Mouse (Mus musculus) lung, embryonic 14.5 days (tissue): Measurements from ENCODE around the gene Pak6. TPM values are rescaled to one million over a fixed set of nuclear protein-coding genes. Genes with fewer than 3 reads are reported as not detected.
"Not testable (repeated sequence)": the region's sequence is repeated elsewhere in the genome, so short reads cannot be mapped to it uniquely, and the experiment has no call there.

Experiments
- ATAC-seq: fragments of 200-750 bp; cut with Nextera tagmentation; 2 replicates; pipeline ENCODE4 v1.8.0; 2017; ENCODE audit warnings: mild to moderate bottlenecking, moderate TSS enrichment, moderate library complexity; ENCODE audit not compliant: insufficient read depth
- DNase-seq: peaks from one replicate; pipeline ENCODE4 v3.0.0-alpha.2; 2015
- H3K27ac ChIP-seq: fragments of 300-500 bp; sonication (generic); 2 replicates; pipeline ENCODE4 v1.5.1; 2014; ENCODE audit warnings: low read depth, mild to moderate bottlenecking, moderate library complexity
- H3K27me3 ChIP-seq: fragments of 300-500 bp; sonication (generic); 2 replicates; pipeline ENCODE4 v1.6.1; 2014; ENCODE audit warnings: low read length, control low read depth; ENCODE audit not compliant: insufficient read depth
- H3K36me3 ChIP-seq: fragments of 300-500 bp; sonication (generic); 2 replicates; pipeline ENCODE4 v1.6.1; 2014; ENCODE audit warnings: control low read depth; ENCODE audit not compliant: insufficient read depth
- H3K4me1 ChIP-seq: fragments of 300-500 bp; sonication (generic); 2 replicates; pipeline ENCODE4 v1.6.1; 2014; ENCODE audit warnings: antibody characterized with exemption, control low read depth; ENCODE audit not compliant: insufficient read depth
- H3K4me2 ChIP-seq: fragments of 300-500 bp; sonication (generic); 2 replicates; pipeline ENCODE4 v1.6.1; 2014; ENCODE audit warnings: mild to moderate bottlenecking
- H3K4me3 ChIP-seq: fragments of 300-500 bp; sonication (generic); 2 replicates; pipeline ENCODE4 v1.5.1; 2014; ENCODE audit warnings: low read depth, low read length
- H3K9ac ChIP-seq: fragments of 300-500 bp; sonication (generic); 2 replicates; pipeline ENCODE4 v1.6.1; 2014
- H3K9me3 ChIP-seq: fragments of 300-500 bp; sonication (generic); 2 replicates; pipeline ENCODE4 v1.6.1; 2016; ENCODE audit warnings: low read depth, low read length, control low read depth
- CTCF ChIP-seq: IDR thresholded peaks from 2 replicates; pipeline ENCODE4 v1.5.1; 2016; ENCODE audit warnings: antibody characterized with exemption, low read depth
- WGBS: fragments of 180-500 bp; shearing (Covaris S2); extraction: QIAGEN DNeasy Blood & Tissue Kit; methylation state at CpG from one replicate; pipeline ENCODE4 v1.1.7; 2014; 5-methylcytosine and 5-hydroxymethylcytosine counted together
- polyA plus RNA-seq: library from polyadenylated mRNA; unstranded; fragments of >200 nt; fragmentation: Nextera tagmentation; extraction: Ambion mirVana; gene quantifications from 2 replicates; pipeline ENCODE4 v1.2.1, GENCODE M21; 2014

Gene Pak6
- polyA plus RNA-seq, 1 experiment from 2014 or later: 0.95 TPM

DNA sequence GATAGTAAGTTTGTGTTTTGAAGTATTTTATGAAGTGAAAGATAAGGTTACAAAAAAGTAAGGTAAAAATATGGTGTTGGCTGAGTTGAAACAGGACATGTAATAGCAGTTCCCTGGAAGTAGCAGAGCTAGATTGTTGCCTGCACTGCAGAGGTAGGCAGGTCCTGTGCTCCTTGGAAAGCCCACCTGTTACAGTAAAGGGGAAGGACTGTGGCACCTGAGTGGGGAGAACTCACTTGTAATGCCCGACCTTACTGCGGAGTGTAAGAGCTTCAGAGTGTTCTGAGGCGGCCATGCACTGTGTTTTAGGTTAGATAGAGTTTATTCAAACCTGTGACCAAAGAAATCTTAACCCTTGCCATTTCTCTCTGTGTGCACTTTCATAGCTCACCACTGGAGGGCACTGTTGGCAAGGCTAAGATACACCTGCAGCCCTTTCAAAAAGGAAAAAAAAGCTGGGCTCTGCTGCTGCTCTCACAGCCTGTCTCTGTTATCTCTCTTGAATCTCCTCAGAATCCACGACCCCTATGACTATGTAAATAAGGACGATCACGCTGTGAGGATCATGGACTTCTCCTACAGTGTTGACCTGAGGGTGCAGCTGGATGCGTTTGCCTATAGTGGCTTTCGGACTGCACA, 25.1 kb upstream of the Pak6 start:
- no peaks in the 10 kb centered on the region for H3K9me3 ChIP-seq
- no peak overlapping the region for H3K9ac ChIP-seq
- H3K27ac ChIP-seq: no peak overlapping the region
- no peak overlapping the region for H3K4me2 ChIP-seq
- TF ChIP-seq CTCF: peak; percentile 88
- H3K4me3 ChIP-seq: no peak overlapping the region
- H3K4me1 ChIP-seq: no peaks in the 10 kb centered on the region
- WGBS: 35% methylated on average over 8 of the region's 8 CpGs
- ATAC-seq (peak; percentile 49; the same call in 1 of the 2 replicates), DNase-seq (peak; percentile 85)
- no peaks in the 10 kb centered on the region for H3K27me3 ChIP-seq
- H3K36me3 ChIP-seq: peaks cover 99% of the 10 kb centered on the region

GRCm38 (mm10) chr2:118638686-118639085, 24.4 kb upstream of the Pak6 start:
- H3K36me3 ChIP-seq: peaks cover 98% of the 10 kb centered on the region
- 91% methylated on average over 8 of the region's 8 CpGs for WGBS
- DNase-seq: no peak

DNA sequence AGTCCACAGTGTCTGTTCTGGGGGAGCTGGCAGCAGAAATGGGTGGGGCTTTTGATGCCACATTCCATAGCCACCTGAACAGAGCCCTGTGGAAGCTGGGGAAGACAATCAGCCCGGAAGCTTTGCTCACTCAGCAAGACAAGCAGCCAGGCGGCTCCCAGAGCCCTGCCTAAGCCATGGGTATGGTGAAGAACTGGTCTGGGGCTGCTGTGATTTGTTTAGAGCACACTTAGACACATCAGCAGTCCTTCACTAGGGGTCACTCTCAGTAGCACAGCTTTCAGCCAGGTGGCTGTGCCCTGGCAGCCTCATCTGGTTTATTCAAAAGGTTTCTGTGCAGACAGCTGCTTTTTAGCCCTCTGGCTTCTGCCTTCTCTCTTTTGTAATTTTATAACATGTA, 22.0 kb upstream of the Pak6 start:
- Histone ChIP-seq H3K36me3 (peaks cover 88% of the 10 kb centered on the region), H3K4me3 (no peak overlapping the region), H3K4me1 (no peaks in the 10 kb centered on the region), H3K27ac (no peak overlapping the region), H3K4me2 (no peak overlapping the region), H3K27me3 (no peaks in the 10 kb centered on the region), H3K9ac (no peak overlapping the region), H3K9me3 (no peaks in the 10 kb centered on the region)
- 61% methylated on average over 2 of the region's 2 CpGs for WGBS
- no peak for DNase-seq
- no peak for TF ChIP-seq CTCF
- ATAC-seq: no peak

More at GRCm38 (mm10) chr2:118638686-118639085, 24.4 kb upstream of the Pak6 start:
- Histone ChIP-seq H3K9ac (no peak overlapping the region), H3K4me3 (no peak overlapping the region), H3K4me2 (no peak overlapping the region), H3K27me3 (no peaks in the 10 kb centered on the region), H3K9me3 (no peaks in the 10 kb centered on the region), H3K4me1 (no peaks in the 10 kb centered on the region), H3K27ac (no peak overlapping the region)
- no peak for TF ChIP-seq CTCF
- ATAC-seq: no peak

GRCm38 (mm10) chr2:118642431-118642830, 20.7 kb upstream of the Pak6 start:
- H3K4me3 ChIP-seq: no peak overlapping the region
- H3K36me3 ChIP-seq: peaks cover 75% of the 10 kb centered on the region
- TF ChIP-seq CTCF: no peak
- H3K27ac ChIP-seq: no peak overlapping the region
- H3K4me2 ChIP-seq: no peak overlapping the region
- WGBS: 59% methylated on average over 3 of the region's 3 CpGs
- no peaks in the 10 kb centered on the region for H3K4me1 ChIP-seq
- H3K27me3 ChIP-seq: no peaks in the 10 kb centered on the region
- no peak for DNase-seq
- no peak overlapping the region for H3K9ac ChIP-seq
- no peak for ATAC-seq
- H3K9me3 ChIP-seq: no peaks in the 10 kb centered on the region

DNA sequence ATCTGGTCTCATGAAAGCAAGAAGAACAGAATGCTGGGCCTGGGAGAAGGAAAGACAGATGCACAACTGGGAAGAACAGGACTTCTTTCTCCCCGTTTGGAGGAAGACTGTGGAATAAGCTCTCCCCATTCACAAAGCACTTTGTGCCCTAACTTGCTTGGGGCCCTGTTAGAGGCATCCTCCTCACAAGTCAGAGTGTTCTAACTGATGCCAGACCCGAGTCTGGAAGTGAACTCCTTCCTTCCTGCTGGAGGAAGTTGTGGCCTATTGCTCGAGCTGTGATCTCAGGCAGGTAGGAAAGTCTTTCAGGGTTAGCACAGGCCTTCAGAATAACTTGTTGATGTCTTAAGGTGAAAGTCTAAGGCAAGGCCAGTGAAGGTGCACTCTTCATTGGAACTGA, 20.2 kb upstream of the Pak6 start:
- Histone ChIP-seq H3K9me3 (no peaks in the 10 kb centered on the region), H3K4me3 (no peak overlapping the region), H3K27me3 (no peaks in the 10 kb centered on the region), H3K27ac (no peak overlapping the region), H3K4me2 (no peak overlapping the region), H3K36me3 (peaks cover 70% of the 10 kb centered on the region), H3K4me1 (no peaks in the 10 kb centered on the region), H3K9ac (no peak overlapping the region)
- DNase-seq (no peak), ATAC-seq (no peak)
- WGBS: 58% methylated on average over 3 of the region's 3 CpGs
- no peak for TF ChIP-seq CTCF

DNA sequence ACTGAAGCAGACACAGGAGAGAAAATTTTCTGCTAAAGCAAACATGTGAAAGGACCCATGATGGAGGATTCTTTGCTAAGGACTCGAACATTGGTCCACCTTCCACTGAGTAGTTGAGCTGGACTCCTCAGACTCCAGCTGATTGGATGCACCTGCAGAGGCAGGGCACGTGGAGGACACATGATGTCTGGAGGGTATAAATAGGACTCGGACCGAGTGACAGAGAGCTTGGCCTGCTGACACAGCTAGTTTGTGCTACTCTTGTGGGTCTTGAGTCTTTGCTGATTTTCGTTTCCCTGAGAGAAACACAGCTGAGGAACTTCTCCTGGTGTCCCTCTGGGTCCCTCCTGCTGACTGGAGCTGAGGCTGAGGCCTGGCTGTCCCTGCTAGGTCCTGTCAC, 16.4 kb upstream of the Pak6 start:
- H3K36me3 ChIP-seq: peaks cover 33% of the 10 kb centered on the region
- no peaks in the 10 kb centered on the region for H3K9me3 ChIP-seq
- no peak for TF ChIP-seq CTCF
- H3K4me2 ChIP-seq: no peak overlapping the region
- H3K27ac ChIP-seq: no peak overlapping the region
- no peaks in the 10 kb centered on the region for H3K4me1 ChIP-seq
- no peak for ATAC-seq
- DNase-seq: no peak
- no peak overlapping the region for H3K9ac ChIP-seq
- H3K27me3 ChIP-seq: no peaks in the 10 kb centered on the region
- 86% methylated on average over 5 of the region's 5 CpGs for WGBS
- H3K4me3 ChIP-seq: no peak overlapping the region

DNA sequence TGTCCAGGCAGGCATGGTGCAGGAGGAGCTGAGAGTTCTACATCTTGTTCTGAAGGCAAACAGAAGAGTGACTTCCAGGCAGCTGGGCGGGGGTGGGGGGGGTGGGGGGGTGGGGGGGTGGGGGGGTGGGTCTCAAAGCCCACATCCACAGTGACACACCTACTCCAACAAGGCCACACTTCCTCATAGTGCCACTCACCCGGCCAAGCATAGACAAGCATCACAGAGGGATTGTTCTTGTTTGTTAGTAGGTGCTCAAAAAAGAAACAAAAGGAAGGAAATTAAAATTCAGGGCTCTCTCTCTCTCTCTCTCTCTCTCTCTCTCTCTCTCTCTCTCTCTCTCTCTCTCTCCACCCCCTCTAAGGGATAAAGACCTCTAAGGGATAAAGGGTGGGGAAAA, 12.4 kb upstream of the Pak6 start:
- H3K9ac ChIP-seq, H3K36me3 ChIP-seq, H3K27ac ChIP-seq, H3K9me3 ChIP-seq, H3K4me2 ChIP-seq, DNase-seq, H3K4me3 ChIP-seq, H3K4me1 ChIP-seq, ATAC-seq, H3K27me3 ChIP-seq: not testable (repeated sequence)
- WGBS: 48% methylated on average over 2 of the region's 2 CpGs
